Comparison of ENCODE assay signal across 11 mouse cellular contexts in genomic region chr19:8982303-8983149, GRCm38 (mm10). TPM values are rescaled to one million over a fixed set of nuclear protein-coding genes. Genes with fewer than 3 reads are reported as not detected.
DNase-seq lines count a peak whose midpoint lies in the region; ATAC-seq and TF ChIP-seq lines count a peak whose summit lies in the region.
"Had no signal": no experiment of that assay in that cellular context is flagged by ENCODE, and none has a peak within 500 bp of the region (broad histone marks: within the 10 kb centered on the region; RNA-seq: fewer than 3 reads in every experiment).

No protein-coding gene starts in this region.

- peaks cover 13% of the 10 kb centered on the region for H3K36me3 ChIP-seq in kidney, postnatal 0 days (ENCODE audit: insufficient read depth, low read length)
- H3K36me3 ChIP-seq in intestine, embryonic 16.5 days (ENCODE audit: control insufficient read depth, insufficient read depth, low read length), result peaks cover 11% of the 10 kb centered on the region

- no peaks in the 10 kb centered on the region for H3K9me3 ChIP-seq in kidney, postnatal 0 days (replicated peaks; ENCODE audit: low read length)
- no peaks in the 10 kb centered on the region for H3K9me3 ChIP-seq in intestine, embryonic 16.5 days (ENCODE audit: control insufficient read depth, low read length)
- H3K9me3 ChIP-seq: limb, embryonic 12.5 days had no signal

- 41% methylated on average over 5 of the region's 5 CpGs for WGBS in kidney, postnatal 0 days
- WGBS in intestine, embryonic 16.5 days, result 48% methylated on average over 5 of the region's 5 CpGs

- H3K9ac ChIP-seq in kidney, postnatal 0 days (ENCODE audit: low read depth, low read length), result no peak overlapping the region
- 0 out of 2 replicates have a peak overlapping the region, but pooled peaks have one; percentile 27 for H3K9ac ChIP-seq in intestine, embryonic 16.5 days (ENCODE audit: low read depth, low read length)
- H3K9ac ChIP-seq: hindbrain, embryonic 14.5 days; limb, embryonic 12.5 days had no signal

- H3K27ac ChIP-seq in kidney, postnatal 0 days, result 0 out of 2 replicates have a peak overlapping the region, but pooled peaks have one; percentile 54
- H3K27ac ChIP-seq in intestine, embryonic 16.5 days (ENCODE audit: low read length), result peak overlapping the region; percentile 80
- H3K27ac ChIP-seq: hindbrain, embryonic 14.5 days; limb, embryonic 12.5 days had no signal

- DNase-seq in CD4-positive, CD25-positive, alpha-beta regulatory T cell, adult 2 months (ENCODE audit: low read depth, low spot score), result peak; percentile 7
- no peak for DNase-seq in kidney, postnatal 0 days (ENCODE audit: low spot score)
- no peak for DNase-seq in kidney, adult 9 months
- peak; percentile 69 to 75 for DNase-seq in monocyte, adult 2 months (ENCODE audit: low read depth in 1 of 2, low spot score in 2 of 2)
- no peak for DNase-seq in left cerebral cortex, adult 9 months (ENCODE audit: low spot score in 2 of 2)
- DNase-seq in kidney, postnatal 4 days, result no peak
- DNase-seq: thymus, postnatal 14 days had no signal

- no peak overlapping the region for H3K4me3 ChIP-seq in kidney, postnatal 0 days (replicated peaks; ENCODE audit: low read depth, low read length)
- H3K4me3 ChIP-seq in intestine, embryonic 16.5 days (ENCODE audit: low read length), result no peak overlapping the region
- H3K4me3 ChIP-seq: limb, embryonic 12.5 days had no signal

- ATAC-seq in CD4-positive, CD25-positive, alpha-beta regulatory T cell, adult 4 months, result no peak
- ATAC-seq in kidney, postnatal 0 days (replicated peaks; ENCODE audit: low FRiP score, low read depth), result no peak
- ATAC-seq in intestine, embryonic 16.5 days, result peak; percentile 82

- peaks cover 17% of the 10 kb centered on the region for H3K4me1 ChIP-seq in kidney, postnatal 0 days (replicated peaks; ENCODE audit: insufficient read depth, low read length)
- peaks cover 36% of the 10 kb centered on the region for H3K4me1 ChIP-seq in intestine, embryonic 16.5 days (ENCODE audit: control insufficient read depth, insufficient read depth, low read length)

- no peak overlapping the region for H3K4me2 ChIP-seq in kidney, postnatal 0 days (ENCODE audit: low read length)
- peak overlapping the region; percentile 24 for H3K4me2 ChIP-seq in intestine, embryonic 16.5 days (ENCODE audit: low read depth, low read length)
- H3K4me2 ChIP-seq: hindbrain, embryonic 14.5 days; limb, embryonic 12.5 days had no signal

- H3K27me3 ChIP-seq in kidney, postnatal 0 days (ENCODE audit: insufficient read depth, low read length), result no peaks in the 10 kb centered on the region
- no peaks in the 10 kb centered on the region for H3K27me3 ChIP-seq in intestine, embryonic 16.5 days (replicated peaks; ENCODE audit: control insufficient read depth, insufficient read depth, low read length)
- H3K27me3 ChIP-seq: limb, embryonic 12.5 days had no signal

- TF ChIP-seq CTCF in kidney, postnatal 0 days (IDR thresholded peaks at IDR 0.05; ENCODE audit: low read depth), result no peak

RNA-seq across cellular contexts. Expression of gene Ahnak, which starts 6.6 kb away (rescaled TPM):
- 10 to 100 TPM; 45.2 to 48.9 TPM for polyA plus RNA-seq in CD4-positive, CD25-positive, alpha-beta regulatory T cell, adult 4 months (2017; shearing (Covaris generic))
- 22.5 and 27.5 TPM in 2 replicates for polyA plus RNA-seq in kidney, postnatal 0 days (2015; fragmentation: Nextera tagmentation; extraction: Ambion mirVana)
- 16.5 and 20.8 TPM in 2 replicates for polyA plus RNA-seq in intestine, embryonic 16.5 days (2015; fragmentation: Nextera tagmentation; extraction: Ambion mirVana)

RNA-seq across cellular contexts. Expression of gene Eef1g, which starts 15.7 kb away (rescaled TPM):
- 100 to 1,000 TPM; 667 to 787 TPM for polyA plus RNA-seq in CD4-positive, CD25-positive, alpha-beta regulatory T cell, adult 4 months (2017; shearing (Covaris generic))
- 328 and 354 TPM in 2 replicates for polyA plus RNA-seq in kidney, postnatal 0 days (2015; fragmentation: Nextera tagmentation; extraction: Ambion mirVana)
- polyA plus RNA-seq in intestine, embryonic 16.5 days (2015; fragmentation: Nextera tagmentation; extraction: Ambion mirVana), result 392 and 445 TPM in 2 replicates

RNA-seq across cellular contexts. Expression of gene Tut1, which starts 28.9 kb away (rescaled TPM):
- 10 to 100 TPM; 30.3 to 67.9 TPM for polyA plus RNA-seq in CD4-positive, CD25-positive, alpha-beta regulatory T cell, adult 4 months (2017; shearing (Covaris generic))
- polyA plus RNA-seq in kidney, postnatal 0 days (2015; fragmentation: Nextera tagmentation; extraction: Ambion mirVana), result 19.9 and 22.3 TPM in 2 replicates
- 30.1 and 31.7 TPM in 2 replicates for polyA plus RNA-seq in intestine, embryonic 16.5 days (2015; fragmentation: Nextera tagmentation; extraction: Ambion mirVana)

RNA-seq across cellular contexts. Expression of gene Mta2, which starts 40.9 kb away (rescaled TPM):
- 100 to 1,000 TPM in 1 of 2 experiments, 10 to 100 TPM in 1; 81.7 to 126 TPM for polyA plus RNA-seq in CD4-positive, CD25-positive, alpha-beta regulatory T cell, adult 4 months (2017; shearing (Covaris generic))
- polyA plus RNA-seq in kidney, postnatal 0 days (2015; fragmentation: Nextera tagmentation; extraction: Ambion mirVana), result 103 and 116 TPM in 2 replicates
- 119 and 130 TPM in 2 replicates for polyA plus RNA-seq in intestine, embryonic 16.5 days (2015; fragmentation: Nextera tagmentation; extraction: Ambion mirVana)

RNA-seq across cellular contexts. Expression of gene Eml3, which starts 53.2 kb away (rescaled TPM):
- 10 to 100 TPM; 18.7 to 24.9 TPM for polyA plus RNA-seq in CD4-positive, CD25-positive, alpha-beta regulatory T cell, adult 4 months (2017; shearing (Covaris generic))
- 25.5 and 26.2 TPM in 2 replicates for polyA plus RNA-seq in kidney, postnatal 0 days (2015; fragmentation: Nextera tagmentation; extraction: Ambion mirVana)
- 22.6 and 23.5 TPM in 2 replicates for polyA plus RNA-seq in intestine, embryonic 16.5 days (2015; fragmentation: Nextera tagmentation; extraction: Ambion mirVana)

Comparison
In these comparisons a context has a peak if more than half of its experiments do, and no peak if none do; other contexts are left out.
1. DNase-seq: peak in CD4-positive, CD25-positive, alpha-beta regulatory T cell, adult 2 months (single experiment) and monocyte, adult 2 months (2 of 2); none in kidney, postnatal 0 days (single experiment), kidney, adult 9 months (single experiment), left cerebral cortex, adult 9 months (0 of 2) and kidney, postnatal 4 days (0 of 2).